Mouse (Mus musculus): ENCODE results near the gene Slc7a15.

The Slc7a15 gene

GRCm38 (mm10) chr12:8504131-8504530 is 94.7 kb downstream of the Slc7a15 start:
- DNase-seq, result no peak

GRCm38 (mm10) chr12:8502546-8502945 is 96.3 kb downstream of the Slc7a15 start:
- peak; percentile 39 to 68 for DNase-seq

GRCm38 (mm10) chr12:8501571-8502305 is 97.1 kb downstream of the Slc7a15 start:
- DNase-seq, result no peak

GRCm38 (mm10) chr12:8500597-8501570 is 98.0 kb downstream of the Slc7a15 start:
- no peak for DNase-seq

- DNase-seq, result peak; percentile 96
Measured at GRCm38 (mm10) chr12:8499871-8500596, 98.8 kb downstream of the Slc7a15 start, which contains the start of gene Rhob. Rhob (minus strand) TSS chr12:8500009.

- DNase-seq, result peak; percentile 83 to 87
Measured at GRCm38 (mm10) chr12:8499001-8499870, 99.6 kb downstream of the Slc7a15 start.

- DNase-seq, result peak in 1 of 2 experiments; percentile 62
Measured at GRCm38 (mm10) chr12:8498591-8499000, 100.3 kb downstream of the Slc7a15 start.

GRCm38 (mm10) chr12:8498148-8498571 is 100.7 kb downstream of the Slc7a15 start:
- DNase-seq, result peak; percentile 34 to 35

- no peak for DNase-seq
Measured at GRCm38 (mm10) chr12:8497314-8497706, 101.6 kb downstream of the Slc7a15 start.

- no peak for DNase-seq
Measured at GRCm38 (mm10) chr12:8496679-8497313, 102.1 kb downstream of the Slc7a15 start.

- peak; percentile 23 to 37 for DNase-seq
Measured at GRCm38 (mm10) chr12:8495881-8496678, 102.8 kb downstream of the Slc7a15 start.

- no peak for DNase-seq
Measured at GRCm38 (mm10) chr12:8494675-8495074, 104.2 kb downstream of the Slc7a15 start.

- DNase-seq, result no peak
Measured at GRCm38 (mm10) chr12:8493386-8493785, 105.5 kb downstream of the Slc7a15 start.

- no peak for DNase-seq
Measured at GRCm38 (mm10) chr12:8489098-8489497, 109.8 kb downstream of the Slc7a15 start.

GRCm38 (mm10) chr12:8488652-8488980 is 110.2 kb downstream of the Slc7a15 start:
- DNase-seq, result no peak

- DNase-seq, result peak; percentile 46 to 81
Measured at GRCm38 (mm10) chr12:8487959-8488651, 110.8 kb downstream of the Slc7a15 start.

- no peak for DNase-seq
Measured at GRCm38 (mm10) chr12:8487281-8487680, 111.6 kb downstream of the Slc7a15 start.

GRCm38 (mm10) chr12:8485247-8485646 is 113.6 kb downstream of the Slc7a15 start:
- no peak for DNase-seq

GRCm38 (mm10) chr12:8482169-8482568 is 116.7 kb downstream of the Slc7a15 start:
- DNase-seq, result no peak

Measured in cerebellum, postnatal 25 days (tissue).